Mouse (Mus musculus): ENCODE measurements around the gene Myo10.

GRCm38 (mm10) chr15:25679081-25679480 is 56.8 kb downstream of the Myo10 start:
- TF ChIP-seq CTCF (IDR thresholded peaks at IDR 0.05; ENCODE audit: extremely low read depth, insufficient read length, insufficient replicate concordance, low read depth, low read length): no peak
- no peak for TF ChIP-seq POLR2A (IDR thresholded peaks at IDR 0.05; ENCODE audit: low read depth, low read length)

Measured in small intestine, adult 2 months (tissue).